Mouse (Mus musculus) liver, embryonic 16.5 days (tissue): ENCODE results near the gene Smc4. TPM values are rescaled to one million over a fixed set of nuclear protein-coding genes. Genes with fewer than 3 reads are reported as not detected.

Experiments
- ATAC-seq: fragments of 200-750 bp; cut with Nextera tagmentation; 2 replicates; pipeline ENCODE4 v1.8.0; 2017; ENCODE audit warnings: low read depth, mild to moderate bottlenecking, moderate number of reproducible peaks, moderate library complexity
- H3K27ac ChIP-seq: fragments of 300-500 bp; sonication (generic); 2 replicates; pipeline ENCODE4 v1.5.1; 2014; ENCODE audit warnings: mild to moderate bottlenecking, low read length
- H3K27me3 ChIP-seq: fragments of 300-500 bp; sonication (generic); 2 replicates; pipeline ENCODE4 v1.6.1; 2014; ENCODE audit warnings: low read depth, low read length, mixed read lengths; ENCODE audit not compliant: control insufficient read depth, insufficient read depth
- H3K36me3 ChIP-seq: fragments of 300-500 bp; sonication (generic); 2 replicates; pipeline ENCODE4 v1.6.1; 2014; ENCODE audit warnings: mild to moderate bottlenecking; ENCODE audit not compliant: control insufficient read depth, insufficient read depth
- H3K4me1 ChIP-seq: fragments of 300-500 bp; sonication (generic); 2 replicates; pipeline ENCODE4 v1.6.1; 2014; ENCODE audit warnings: low read depth, low read length, mixed read lengths; ENCODE audit not compliant: control insufficient read depth
- H3K4me2 ChIP-seq: fragments of 300-500 bp; sonication (generic); 2 replicates; pipeline ENCODE4 v1.6.1; 2014; ENCODE audit warnings: low read depth, low read length, mixed read lengths
- H3K4me3 ChIP-seq: fragments of 300-500 bp; sonication (generic); 2 replicates; pipeline ENCODE4 v1.5.1; 2014; ENCODE audit warnings: low read depth, mild to moderate bottlenecking, low read length
- H3K9ac ChIP-seq: fragments of 300-500 bp; sonication (generic); 2 replicates; pipeline ENCODE4 v1.6.1; 2014; ENCODE audit warnings: low read depth, low read length
- H3K9me3 ChIP-seq: fragments of 300-500 bp; sonication (generic); replicated peaks from 2 replicates; pipeline ENCODE4 v1.6.1; 2016; ENCODE audit warnings: low read length; ENCODE audit not compliant: control insufficient read depth
- WGBS: fragments of 180-500 bp; shearing (Covaris S2); extraction: QIAGEN DNeasy Blood & Tissue Kit; methylation state at CpG from one replicate; pipeline ENCODE4 v1.1.7; 2014; ENCODE audit not compliant: insufficient replicate concordance; 5-methylcytosine and 5-hydroxymethylcytosine counted together
- polyA plus RNA-seq: library from polyadenylated mRNA; unstranded; fragments of >200 nt; fragmentation: Nextera tagmentation; extraction: Ambion mirVana; gene quantifications from 2 replicates; pipeline ENCODE4 v1.2.1, GENCODE M21; 2015

The Smc4 gene
- polyA plus RNA-seq, 1 experiment from 2014 or later = 124 TPM

- ATAC-seq = no peak
- no peaks in the 10 kb centered on the region for H3K27me3 ChIP-seq
- H3K9ac ChIP-seq = peak overlapping the region; percentile 51
- peaks cover 55% of the 10 kb centered on the region for H3K36me3 ChIP-seq
- WGBS = 83% methylated on average over 2 of the region's 2 CpGs
- peak overlapping the region; percentile 62 for H3K4me2 ChIP-seq
- H3K9me3 ChIP-seq = no peaks in the 10 kb centered on the region
- peaks cover 7% of the 10 kb centered on the region for H3K4me1 ChIP-seq
- peak overlapping the region; percentile 67 for H3K4me3 ChIP-seq
- peak overlapping the region; percentile 57 for H3K27ac ChIP-seq
These were observed 35.6 kb downstream of the Smc4 start for GRCm38 (mm10) chr3:69040105-69040504.

GRCm38 (mm10) chr3:69041298-69041697 lies 36.8 kb downstream of the Smc4 start:
- 42% methylated on average over 5 of the region's 5 CpGs for WGBS
- Histone ChIP-seq H3K27me3 (no peaks in the 10 kb centered on the region), H3K4me1 (peaks cover 14% of the 10 kb centered on the region), H3K4me2 (peak overlapping the region; percentile 62), H3K9ac (peak overlapping the region; percentile 55), H3K36me3 (peaks cover 47% of the 10 kb centered on the region), H3K9me3 (no peaks in the 10 kb centered on the region), H3K27ac (peak overlapping the region; percentile 18), H3K4me3 (peak overlapping the region; percentile 67)
- no peak for ATAC-seq

- ATAC-seq = peak; percentile 57
- H3K27ac ChIP-seq = peak overlapping the region; percentile 95
- H3K4me1 ChIP-seq = peaks cover 21% of the 10 kb centered on the region
- H3K9me3 ChIP-seq = no peaks in the 10 kb centered on the region
- 0% methylated on average over 41 of the region's 42 CpGs for WGBS
- H3K27me3 ChIP-seq = no peaks in the 10 kb centered on the region
- H3K36me3 ChIP-seq = peaks cover 29% of the 10 kb centered on the region
- H3K4me2 ChIP-seq = peak overlapping the region; percentile 79
- peak overlapping the region; percentile 79 for H3K4me3 ChIP-seq
- peak overlapping the region; percentile 94 for H3K9ac ChIP-seq
These were observed 39.6 kb downstream of the Smc4 start for GRCm38 (mm10) chr3:69044167-69044591.

GRCm38 (mm10) chr3:69044645-69045399 lies 40.3 kb downstream of the Smc4 start, which contains the start of gene Trim59:
Trim59 (minus strand) TSS chr3:69044755.
- no peaks in the 10 kb centered on the region for H3K27me3 ChIP-seq
- under 1% methylated on average over 65 of the region's 80 CpGs for WGBS
- H3K4me1 ChIP-seq = peaks cover 18% of the 10 kb centered on the region
- peak within 1 kb of the TSS; percentile 79 for H3K4me3 ChIP-seq
- H3K9ac ChIP-seq = peak within 1 kb of the TSS; percentile 94
- peak; percentile 90 for ATAC-seq
- peaks cover 23% of the 10 kb centered on the region for H3K36me3 ChIP-seq
- no peaks in the 10 kb centered on the region for H3K9me3 ChIP-seq
- peak within 1 kb of the TSS; percentile 79 for H3K4me2 ChIP-seq
- H3K27ac ChIP-seq = peak within 1 kb of the TSS; percentile 95

- Histone ChIP-seq H3K9me3 (no peaks in the 10 kb centered on the region), H3K4me3 (peak overlapping the region; percentile 79), H3K4me1 (peaks cover 17% of the 10 kb centered on the region), H3K27ac (peak overlapping the region; percentile 95), H3K4me2 (peak overlapping the region; percentile 79), H3K27me3 (no peaks in the 10 kb centered on the region), H3K9ac (peak overlapping the region; percentile 94), H3K36me3 (peaks cover 19% of the 10 kb centered on the region)
- ATAC-seq = no peak
- WGBS = 3% methylated on average over 9 of the region's 9 CpGs
These were observed 40.8 kb downstream of the Smc4 start for GRCm38 (mm10) chr3:69045400-69045703.

- H3K9me3 ChIP-seq = no peaks in the 10 kb centered on the region
- peaks cover 15% of the 10 kb centered on the region for H3K36me3 ChIP-seq
- H3K4me1 ChIP-seq = peaks cover 17% of the 10 kb centered on the region
- peak overlapping the region; percentile 95 for H3K27ac ChIP-seq
- H3K4me2 ChIP-seq = peak overlapping the region; percentile 79
- no peaks in the 10 kb centered on the region for H3K27me3 ChIP-seq
- H3K4me3 ChIP-seq = peak overlapping the region; percentile 79
- peak overlapping the region; percentile 94 for H3K9ac ChIP-seq
- no peak for ATAC-seq
- WGBS = 17% methylated on average over 13 of the region's 13 CpGs
These were observed 41.2 kb downstream of the Smc4 start for GRCm38 (mm10) chr3:69045750-69046149.

GRCm38 (mm10) chr3:69046509-69046908 lies 42.0 kb downstream of the Smc4 start:
- Histone ChIP-seq H3K36me3 (peaks cover 8% of the 10 kb centered on the region), H3K9ac (peak overlapping the region; percentile 94), H3K4me1 (peaks cover 17% of the 10 kb centered on the region), H3K9me3 (no peaks in the 10 kb centered on the region), H3K27ac (peak overlapping the region; percentile 95), H3K4me2 (peak overlapping the region; percentile 79), H3K4me3 (peak overlapping the region; percentile 79), H3K27me3 (no peaks in the 10 kb centered on the region)
- WGBS = 17% methylated on average over 4 of the region's 4 CpGs
- no peak for ATAC-seq

GRCm38 (mm10) chr3:69047684-69048083 lies 43.1 kb downstream of the Smc4 start:
- Histone ChIP-seq H3K27ac (peak overlapping the region; percentile 26), H3K9ac (no peak overlapping the region; the same call in 1 of the 2 replicates), H3K9me3 (no peaks in the 10 kb centered on the region), H3K4me3 (no peak overlapping the region), H3K36me3 (peaks cover 4% of the 10 kb centered on the region), H3K27me3 (no peaks in the 10 kb centered on the region), H3K4me2 (no peak overlapping the region), H3K4me1 (peaks cover 18% of the 10 kb centered on the region)
- ATAC-seq = no peak
- WGBS = 81% methylated on average over 4 of the region's 4 CpGs

- Histone ChIP-seq H3K27ac (no peak overlapping the region), H3K4me3 (no peak overlapping the region), H3K9me3 (no peaks in the 10 kb centered on the region), H3K4me2 (no peak overlapping the region), H3K9ac (no peak overlapping the region), H3K4me1 (peaks cover 32% of the 10 kb centered on the region), H3K36me3 (no peaks in the 10 kb centered on the region), H3K27me3 (no peaks in the 10 kb centered on the region)
- 89% methylated on average over 6 of the region's 6 CpGs for WGBS
- ATAC-seq = no peak
These were observed 44.5 kb downstream of the Smc4 start for GRCm38 (mm10) chr3:69049011-69049410.
